Mouse (Mus musculus): Measurements from ENCODE around the gene Slc25a11.

- no peak for TF ChIP-seq CTCF (IDR thresholded peaks at IDR 0.05)
- no peak for TF ChIP-seq EP300 (IDR thresholded peaks at IDR 0.05)
Observed at GRCm38 (mm10) chr11:70657991-70658390, 10.7 kb upstream of the Slc25a11 start.

All from lung, postnatal 0 days (tissue).